Mouse (Mus musculus) layer of hippocampus, postnatal 25 days (tissue): ENCODE results near the gene Idh3a. TPM values are rescaled to one million over a fixed set of nuclear protein-coding genes. Genes with fewer than 3 reads are reported as not detected.

Experiments used
- DNase-seq, 2 experiments: peaks; one replicate each; pipeline ENCODE4 v3.0.0; 2022; ENCODE audit warnings: mixed read lengths in 2 of 2, low spot score in 1 of 2; ENCODE audit errors: extremely low spot score in 1 of 2
- total RNA-seq, 2 experiments: library from RNA; stranded (reverse); gene quantifications; 2 replicates each; pipeline ENCODE4 v1.2.3; 2021

Gene Idh3a
- 100 to 1,000 TPM; 176 to 189 TPM for total RNA-seq

GRCm38 (mm10) chr9:54586199-54587061, at the start of gene Idh3a:
Idh3a (plus strand) TSS chr9:54586334.
- peak; percentile 91 to 93 for DNase-seq

- peak in 1 of 2 experiments; percentile 56 for DNase-seq
Measured at GRCm38 (mm10) chr9:54537030-54537429, 49.1 kb upstream of the Idh3a start.

GRCm38 (mm10) chr9:54537480-54537879, 48.7 kb upstream of the Idh3a start:
- DNase-seq: no peak

- no peak for DNase-seq
Measured at GRCm38 (mm10) chr9:54538244-54538643, 47.9 kb upstream of the Idh3a start.

- DNase-seq: no peak
Measured at GRCm38 (mm10) chr9:54538684-54539083, 47.5 kb upstream of the Idh3a start, which contains the start of gene Sh2d7. Sh2d7 (plus strand) TSS chr9:54538984.

GRCm38 (mm10) chr9:54540801-54541200, 45.3 kb upstream of the Idh3a start:
- DNase-seq: no peak

- DNase-seq: no peak
Measured at GRCm38 (mm10) chr9:54544212-54544953, 41.8 kb upstream of the Idh3a start.

- DNase-seq: no peak
Measured at GRCm38 (mm10) chr9:54544954-54545315, 41.2 kb upstream of the Idh3a start.

- peak in 1 of 2 experiments; percentile 77 for DNase-seq
Measured at GRCm38 (mm10) chr9:54547536-54547935, 38.6 kb upstream of the Idh3a start.

GRCm38 (mm10) chr9:54549433-54549832, 36.7 kb upstream of the Idh3a start:
- DNase-seq: no peak

GRCm38 (mm10) chr9:54552409-54552808, 33.7 kb upstream of the Idh3a start:
- DNase-seq: no peak

- DNase-seq: no peak
Measured at GRCm38 (mm10) chr9:54555044-54555443, 31.1 kb upstream of the Idh3a start.

- no peak for DNase-seq
Measured at GRCm38 (mm10) chr9:54558731-54559130, 27.4 kb upstream of the Idh3a start.

- peak; percentile 36 to 50 for DNase-seq
Measured at GRCm38 (mm10) chr9:54559771-54560471, 26.2 kb upstream of the Idh3a start, which contains the start of gene Cib2. Cib2 (minus strand) TSS chr9:54560218.

GRCm38 (mm10) chr9:54560831-54561601, 25.1 kb upstream of the Idh3a start:
- DNase-seq: no peak

- no peak for DNase-seq
Measured at GRCm38 (mm10) chr9:54566958-54567357, 19.2 kb upstream of the Idh3a start.

GRCm38 (mm10) chr9:54568732-54569131, 17.4 kb upstream of the Idh3a start:
- DNase-seq: no peak

GRCm38 (mm10) chr9:54571130-54571839, 14.8 kb upstream of the Idh3a start:
- DNase-seq: no peak

GRCm38 (mm10) chr9:54583712-54584111, 2.4 kb upstream of the Idh3a start:
- DNase-seq: no peak
